Mouse (Mus musculus): ENCODE data around the gene Drd4. TPM values are rescaled to one million over a fixed set of nuclear protein-coding genes. Genes with fewer than 3 reads are reported as not detected.

Drd4 gene
- total and polyA plus RNA-seq, 3 experiments = not detected

DNA sequence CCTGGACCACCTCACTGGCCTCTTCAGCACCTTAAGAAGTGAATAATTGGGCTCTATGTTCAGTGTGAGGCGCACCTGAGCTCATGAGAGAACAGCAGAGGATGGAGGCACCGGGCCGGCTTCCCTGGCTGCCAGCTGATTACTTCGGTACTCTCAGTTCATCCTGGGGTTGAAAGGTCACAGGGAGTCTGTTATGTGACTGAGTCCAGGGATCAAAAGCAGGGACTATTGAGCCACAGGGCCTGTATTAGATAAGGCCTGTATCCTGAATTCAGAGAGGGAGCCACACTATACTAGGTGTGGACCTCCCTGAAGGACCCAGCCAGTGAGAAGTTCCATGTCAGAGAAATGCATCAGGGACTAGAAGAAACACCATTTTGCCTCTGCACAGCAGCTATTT is 12.7 kb downstream of the Drd4 start:
- H3K9me3 ChIP-seq (replicated peaks; ENCODE audit: insufficient read depth, low read length) = no peaks in the 10 kb centered on the region
- H3K36me3 ChIP-seq (ENCODE audit: control insufficient read depth in 1 of 2, insufficient read depth in 2 of 2, low read length in 2 of 2) = peaks cover 0 to 11% of the 10 kb centered on the region in 2 experiments; a peak in 2 of 4 replicates
- H3K27me3 ChIP-seq (ENCODE audit: control insufficient read depth in 1 of 2, insufficient read depth in 2 of 2, low read length in 2 of 2) = no peaks in the 10 kb centered on the region
- no peaks in the 10 kb centered on the region for H3K79me2 ChIP-seq (ENCODE audit: control insufficient read depth, insufficient read depth, low read length, poor library complexity)
- no peak for DNase-seq (ENCODE audit: low read depth, low spot score)
- no peak overlapping the region for H3K27ac ChIP-seq (ENCODE audit: control insufficient read depth, low read depth, low read length)
- H3K4me3 ChIP-seq (ENCODE audit: control insufficient read depth in 1 of 2, insufficient read depth in 1 of 2, low read depth in 2 of 2, low read length in 2 of 2) = no peak overlapping the region
- no peak for TF ChIP-seq HCFC1 (IDR thresholded peaks at IDR 0.05; ENCODE audit: low read depth, low read length)
- TF ChIP-seq POLR2A (IDR thresholded peaks at IDR 0.05; ENCODE audit: control insufficient read depth in 1 of 2, insufficient read depth in 1 of 2, low read depth in 1 of 2, low read length in 2 of 2, poor library complexity in 1 of 2) = no peak
- H3K4me1 ChIP-seq (ENCODE audit: control insufficient read depth in 1 of 2, insufficient read depth in 2 of 2, low read length in 2 of 2) = no peaks in the 10 kb centered on the region
- H3K9ac ChIP-seq (ENCODE audit: control insufficient read depth, low read depth, low read length, poor library complexity, severe bottlenecking) = no peak overlapping the region

- Histone ChIP-seq H3K36me3 (ENCODE audit: control insufficient read depth in 1 of 2, insufficient read depth in 2 of 2, low read length in 2 of 2) (peaks cover 0 to 21% of the 10 kb centered on the region in 2 experiments; a peak in 2 of 4 replicates), H3K4me1 (ENCODE audit: control insufficient read depth in 1 of 2, insufficient read depth in 2 of 2, low read length in 2 of 2) (no peaks in the 10 kb centered on the region), H3K27ac (ENCODE audit: control insufficient read depth, low read depth, low read length) (no peak overlapping the region), H3K27me3 (ENCODE audit: control insufficient read depth in 1 of 2, insufficient read depth in 2 of 2, low read length in 2 of 2) (no peaks in the 10 kb centered on the region), H3K79me2 (ENCODE audit: control insufficient read depth, insufficient read depth, low read length, poor library complexity) (no peaks in the 10 kb centered on the region), H3K9me3 (replicated peaks; ENCODE audit: insufficient read depth, low read length) (no peaks in the 10 kb centered on the region), H3K9ac (ENCODE audit: control insufficient read depth, low read depth, low read length, poor library complexity, severe bottlenecking) (no peak overlapping the region), H3K4me3 (ENCODE audit: control insufficient read depth in 1 of 2, insufficient read depth in 1 of 2, low read depth in 2 of 2, low read length in 2 of 2) (no peak overlapping the region)
- no peak for TF ChIP-seq HCFC1 (IDR thresholded peaks at IDR 0.05; ENCODE audit: low read depth, low read length)
- no peak for TF ChIP-seq USF1 (IDR thresholded peaks at IDR 0.05; ENCODE audit: low read depth, low read length)
- TF ChIP-seq TCF12 (IDR thresholded peaks at IDR 0.05; ENCODE audit: low read depth, low read length) = no peak
- no peak for TF ChIP-seq ZC3H11A (IDR thresholded peaks at IDR 0.05; ENCODE audit: low read depth, low read length)
- TF ChIP-seq GABPA (IDR thresholded peaks at IDR 0.05; ENCODE audit: low read depth, low read length) = no peak
- TF ChIP-seq SMC3 (IDR thresholded peaks at IDR 0.05; ENCODE audit: low read depth, low read length) = no peak
- TF ChIP-seq GATA1 (IDR thresholded peaks at IDR 0.05; ENCODE audit: low read depth, low read length) = no peak
- TF ChIP-seq MAX (IDR thresholded peaks at IDR 0.05; ENCODE audit: low read length) = no peak
- no peak for TF ChIP-seq USF2 (IDR thresholded peaks at IDR 0.05; ENCODE audit: borderline replicate concordance in 1 of 2, insufficient read depth in 1 of 2, low read depth in 1 of 2, low read length in 2 of 2)
- no peak for TF ChIP-seq CHD2 (IDR thresholded peaks at IDR 0.05; ENCODE audit: low read length)
- TF ChIP-seq ELF1 (IDR thresholded peaks at IDR 0.05; ENCODE audit: low read depth, low read length) = no peak
- TF ChIP-seq MAFK (IDR thresholded peaks at IDR 0.05; ENCODE audit: borderline replicate concordance, low read depth, low read length) = no peak
- TF ChIP-seq ZKSCAN1 (IDR thresholded peaks at IDR 0.05; ENCODE audit: low read depth, low read length) = no peak
- TF ChIP-seq SIN3A (IDR thresholded peaks at IDR 0.05; ENCODE audit: low read length) = no peak
- TF ChIP-seq UBTF (IDR thresholded peaks at IDR 0.05; ENCODE audit: borderline replicate concordance, insufficient read depth, low read depth, low read length) = no peak
- no peak for TF ChIP-seq E2F4 (IDR thresholded peaks at IDR 0.05; ENCODE audit: borderline replicate concordance, low read depth, low read length)
- no peak for TF ChIP-seq MAZ (IDR thresholded peaks at IDR 0.05; ENCODE audit: low read depth, low read length)
- TF ChIP-seq POLR2A (IDR thresholded peaks at IDR 0.05; ENCODE audit: control insufficient read depth in 1 of 2, insufficient read depth in 1 of 2, low read depth in 1 of 2, low read length in 2 of 2, poor library complexity in 1 of 2) = no peak
- no peak for DNase-seq (ENCODE audit: low read depth, low spot score)
Observed at GRCm38 (mm10) chr7:141314416-141314815, 22.6 kb downstream of the Drd4 start.
